Mouse (Mus musculus) Patski (cell line): ENCODE data around the gene Mettl7a2. TPM values are rescaled to one million over a fixed set of nuclear protein-coding genes. Genes with fewer than 3 reads are reported as not detected.
A peak's percentile ranks its signal among the peaks of the same experiment; 100 is the strongest.
"Not testable (repeated sequence)": the region's sequence is repeated elsewhere in the genome, so short reads cannot be mapped to it uniquely, and the experiment has no call there.

Source experiments
- ATAC-seq: fragments of 100-300 bp; one replicate; pipeline ENCODE4 v1.8.0; 2021
- CTCF ChIA-PET: fragments of 350-600 bp; sonication (Branson Sonifier 250); formaldehyde crosslinking; loops from one replicate; lab custom pipeline; 2022; ENCODE audit warnings: inconsistent platforms; lab: Charles Lee
- POLR2A ChIA-PET: fragments of 350-600 bp; sonication (Branson Sonifier 250); formaldehyde crosslinking; loops from one replicate; lab custom pipeline; 2022; ENCODE audit warnings: antibody characterized with exemption, inconsistent platforms; lab: Charles Lee
- DNase-seq: peaks from one replicate; pipeline ENCODE4 v3.0.0-alpha.2; 2011; ENCODE audit warnings: low read depth, low spot score
- H3K27me3 ChIP-seq: fragments of 371-371 bp; one replicate; pipeline ENCODE4 v1.5.1; 2021
- CTCF ChIP-seq: fragments of 100-300 bp; IDR thresholded peaks from one replicate; pipeline ENCODE4 v1.5.1; 2021
- in situ Hi-C: fragments of 300-500 bp; cut with MboI; formaldehyde crosslinking; loops from 3 replicates; pipeline ENCODE4 v1.11.1; 2018; ENCODE audit warnings: low pct_unique_long_range_greater_than_20kb, mixed read lengths
- polyA plus RNA-seq: library from polyadenylated mRNA; unstranded; gene quantifications from one replicate; pipeline ENCODE4 v1.2.3, GENCODE M21; 2021

The Mettl7a2 gene
- 4.1 TPM for polyA plus RNA-seq

- in situ Hi-C loops = no loop called here
- ChIA-PET CTCF (interaction anchor here (1.1 kb wide), 1 partner anchor 18 kb away, joined by 3 read pairs; no protein-coding TSS in a partner anchor), POLR2A (no interaction called here)
- no peak for ATAC-seq
- TF ChIP-seq CTCF = no peak
- no peak for DNase-seq
- no peaks in the 10 kb centered on the region for H3K27me3 ChIP-seq
Observed at GRCm38 (mm10) chr15:100352711-100353250, at the start of gene Mettl7a2, which contains the start of gene Methig1. Gene Mettl7a2 (plus strand): TSS chr15:100353200. Gene Methig1 (plus strand): TSS chr15:100353149.

- H3K27me3 ChIP-seq = no peaks in the 10 kb centered on the region
- POLR2A ChIA-PET = interaction anchor here (1.4 kb wide), 1 partner anchor 15 kb away, joined by 3 read pairs; no protein-coding TSS in a partner anchor
- CTCF ChIA-PET = interaction anchor here (0.9 to 1.8 kb wide), 2 partner anchors 8 to 38 kb away, joined by 3 to 4 read pairs; no protein-coding TSS in a partner anchor
- in situ Hi-C loops = loop anchor here (5.0 kb wide), 1 partner anchor 36 kb away; no protein-coding TSS in a partner anchor
- TF ChIP-seq CTCF = no peak
- no peak for DNase-seq
- no peak for ATAC-seq
Observed at GRCm38 (mm10) chr15:100303428-100304018, 49.5 kb upstream of the Mettl7a2 start.

- no peaks in the 10 kb centered on the region for H3K27me3 ChIP-seq
- CTCF ChIA-PET = interaction anchor here (0.9 to 1.8 kb wide), 2 partner anchors 9 to 39 kb away, joined by 3 to 4 read pairs; no protein-coding TSS in a partner anchor
- in situ Hi-C loops = loop anchor here (5.0 kb wide), 1 partner anchor 37 kb away; no protein-coding TSS in a partner anchor
- TF ChIP-seq CTCF = no peak
- ATAC-seq (peak; percentile 57), DNase-seq (no peak)
- POLR2A ChIA-PET = interaction anchor here (0.7 to 1.4 kb wide), 3 partner anchors 14 to 67 kb away, joined by 3 to 5 read pairs (median 3); no protein-coding TSS in a partner anchor
Observed at GRCm38 (mm10) chr15:100304019-100304991, 48.7 kb upstream of the Mettl7a2 start, which contains the start of gene Mettl7a1. Gene Mettl7a1 (plus strand): TSS chr15:100304140.

GRCm38 (mm10) chr15:100306201-100306600, 46.8 kb upstream of the Mettl7a2 start:
- CTCF ChIA-PET = interaction anchor here (1.0 to 1.1 kb wide), 4 partner anchors 14 to 142 kb away, joined by 3 to 4 read pairs (median 3); no protein-coding TSS in a partner anchor
- ATAC-seq (no peak), DNase-seq (no peak)
- no peaks in the 10 kb centered on the region for H3K27me3 ChIP-seq
- no peak for TF ChIP-seq CTCF
- POLR2A ChIA-PET = no interaction called here
- in situ Hi-C loops = no loop called here

- TF ChIP-seq CTCF = peak; percentile 49
- ATAC-seq, in situ Hi-C loops, H3K27me3 ChIP-seq, DNase-seq: not testable (repeated sequence)
- ChIA-PET CTCF (interaction anchor here (0.9 to 1.1 kb wide), 4 partner anchors 9 to 143 kb away, joined by 3 to 5 read pairs (median 3); partner anchors contain the start of gene Mettl7a3), POLR2A (interaction anchor here (1.0 to 1.7 kb wide), 2 partner anchors 42 to 67 kb away, joined by 4 read pairs; no protein-coding TSS in a partner anchor)
Observed at GRCm38 (mm10) chr15:100307438-100308096, 45.4 kb upstream of the Mettl7a2 start.

- in situ Hi-C loops = no loop called here
- no peaks in the 10 kb centered on the region for H3K27me3 ChIP-seq
- DNase-seq (no peak), ATAC-seq (no peak)
- POLR2A ChIA-PET = interaction anchor here (1.1 kb wide), 1 partner anchor 47 kb away, joined by 3 read pairs; no protein-coding TSS in a partner anchor
- no peak for TF ChIP-seq CTCF
- CTCF ChIA-PET = interaction anchor here (0.9 to 1.1 kb wide), 2 partner anchors 44 to 58 kb away, joined by 3 read pairs; no protein-coding TSS in a partner anchor
Observed at GRCm38 (mm10) chr15:100312346-100312745, 40.7 kb upstream of the Mettl7a2 start.

GRCm38 (mm10) chr15:100314448-100315145, 38.4 kb upstream of the Mettl7a2 start:
- CTCF ChIA-PET = no interaction called here
- POLR2A ChIA-PET = no interaction called here

GRCm38 (mm10) chr15:100318014-100318671, 34.9 kb upstream of the Mettl7a2 start:
- peak; percentile 44 for ATAC-seq
- DNase-seq, H3K27me3 ChIP-seq, in situ Hi-C loops: not testable (repeated sequence)
- POLR2A ChIA-PET = interaction anchor here (1.2 kb wide), 1 partner anchor 14 kb away, joined by 3 read pairs; the partner anchor contains the start of gene Mettl7a1
- CTCF ChIA-PET = interaction anchor here (0.7 to 1.2 kb wide), 2 partner anchors 18 to 87 kb away, joined by 3 read pairs; no protein-coding TSS in a partner anchor

More at GRCm38 (mm10) chr15:100314448-100315145, 38.4 kb upstream of the Mettl7a2 start:
- no peak for DNase-seq
- no peak for TF ChIP-seq CTCF
- in situ Hi-C loops = no loop called here
- no peak for ATAC-seq
- H3K27me3 ChIP-seq = no peaks in the 10 kb centered on the region
